Mouse (Mus musculus): ENCODE measurements around the gene Pef1.

DNA sequence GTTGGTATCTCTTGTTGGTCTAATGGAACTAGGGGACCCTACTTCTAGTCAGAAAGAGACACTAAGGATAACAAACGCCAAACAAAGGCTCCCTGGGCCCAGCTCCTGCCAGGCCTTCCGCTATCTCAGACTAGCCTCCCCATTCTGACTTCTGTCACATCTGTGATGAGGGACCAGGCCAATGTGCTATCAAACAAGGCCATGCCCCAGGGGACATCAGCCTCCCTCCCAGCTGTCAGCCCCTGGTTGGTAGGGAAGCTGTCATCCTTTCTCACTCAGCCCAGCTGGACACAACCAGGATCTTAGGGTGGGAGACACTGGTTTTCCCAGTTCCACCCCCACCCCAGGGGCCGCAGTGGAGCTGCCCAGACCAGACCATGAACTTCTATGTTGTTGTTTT, 7.2 kb upstream of the Pef1 start:
- TF ChIP-seq CTCF (IDR thresholded peaks at IDR 0.05; ENCODE audit: borderline replicate concordance, extremely low read depth, insufficient read depth, insufficient read length) (no peak), POLR2A (IDR thresholded peaks at IDR 0.05; ENCODE audit: borderline replicate concordance, extremely low read depth, insufficient read depth, insufficient read length, poor library complexity, severe bottlenecking) (no peak)

Measured in brain, embryonic 14.5 days (tissue).